Mouse (Mus musculus) G1E (cell line): ENCODE data around the gene Fuca1.

Experiments used
- CTCF ChIP-seq: IDR thresholded peaks from 2 replicates; pipeline ENCODE4 v1.5.1; 2012; ENCODE audit warnings: low read depth, low read length, inconsistent platforms, mixed read lengths
- GATA1 ChIP-seq: IDR thresholded peaks from 2 replicates; pipeline ENCODE4 v1.6.1; 2012; ENCODE audit warnings: borderline replicate concordance, low read length, inconsistent platforms, mixed read lengths
- GATA2 ChIP-seq: IDR thresholded peaks from 2 replicates; pipeline ENCODE4 v1.6.1; 2012; ENCODE audit warnings: low read depth, low read length, inconsistent platforms, borderline replicate concordance
- POLR2AphosphoS5 ChIP-seq: IDR thresholded peaks from 2 replicates; pipeline ENCODE4 v1.6.1; 2012; ENCODE audit warnings: low read depth, low read length, inconsistent platforms; ENCODE audit not compliant: insufficient replicate concordance
- TAL1 ChIP-seq: conservative IDR thresholded peaks from 2 replicates; pipeline ENCODE4 v1.6.1; 2012; ENCODE audit warnings: low read depth, low read length, inconsistent platforms, mixed read lengths

- TF ChIP-seq CTCF (no peak), POLR2AphosphoS5 (no peak), GATA1 (no peak), TAL1 (no peak), GATA2 (no peak)
Observed at GRCm38 (mm10) chr4:135872589-135873391, 47.7 kb upstream of the Fuca1 start.
